Mouse (Mus musculus) bone marrow, adult 2 months (tissue): ENCODE measurements around the gene Teddm1a.

Experiments
- CTCF ChIP-seq: fragments of 200-500 bp; IDR thresholded peaks from 2 replicates; pipeline ENCODE4 v1.5.1; 2011; ENCODE audit warnings: low read length, control low read depth; ENCODE audit not compliant: control insufficient read depth, insufficient read depth
- POLR2A ChIP-seq: fragments of 200-500 bp; IDR thresholded peaks from 2 replicates; pipeline ENCODE4 v1.6.1; 2011; ENCODE audit warnings: low read depth, mild to moderate bottlenecking, control low read depth, low read length, borderline replicate concordance; ENCODE audit not compliant: control insufficient read depth

- no peak for TF ChIP-seq CTCF
- no peak for TF ChIP-seq POLR2A
These were observed 18.4 kb downstream of the Teddm1a start for GRCm38 (mm10) chr1:153909963-153910291.
